Mouse (Mus musculus): ENCODE results near the gene Exph5. TPM values are rescaled to one million over a fixed set of nuclear protein-coding genes. Genes with fewer than 3 reads are reported as not detected.
A peak's percentile ranks its signal among the peaks of the same experiment; 100 is the strongest.

The Exph5 gene
- polyA plus RNA-seq, 1 experiment from 2014 or later: 0.50 TPM

DNA sequence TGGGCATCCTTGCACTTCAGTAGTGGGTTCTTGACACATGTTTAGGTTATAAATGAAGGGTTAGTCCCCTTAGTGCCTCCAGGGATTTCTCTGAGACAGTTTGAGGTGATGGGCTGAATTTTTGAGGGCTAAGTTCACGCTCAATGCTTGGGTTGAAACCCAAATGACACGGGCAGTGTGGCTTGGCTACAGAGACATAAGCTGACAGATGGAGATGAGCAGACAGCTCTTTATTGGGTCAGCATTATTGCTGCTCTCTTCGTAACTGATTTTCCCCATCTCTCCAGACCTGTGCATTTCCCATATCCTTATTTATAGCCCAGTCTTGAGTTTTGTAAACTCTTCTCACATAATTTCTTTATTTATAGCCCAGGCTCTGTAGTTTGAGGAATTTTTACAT, 76.7 kb downstream of the Exph5 start:
- Histone ChIP-seq H3K9me3 (no peaks in the 10 kb centered on the region), H3K4me1 (no peaks in the 10 kb centered on the region), H3K4me3 (no peak overlapping the region), H3K4me2 (replicated peaks) (no peak overlapping the region), H3K27me3 (no peaks in the 10 kb centered on the region; the same call in 1 of the 2 replicates), H3K27ac (replicated peaks) (no peak overlapping the region), H3K36me3 (no peaks in the 10 kb centered on the region), H3K9ac (replicated peaks) (no peak overlapping the region)
- ATAC-seq (ENCODE audit: low FRiP score, low read depth): no peak
- 82% methylated on average over 3 of the region's 3 CpGs for WGBS

DNA sequence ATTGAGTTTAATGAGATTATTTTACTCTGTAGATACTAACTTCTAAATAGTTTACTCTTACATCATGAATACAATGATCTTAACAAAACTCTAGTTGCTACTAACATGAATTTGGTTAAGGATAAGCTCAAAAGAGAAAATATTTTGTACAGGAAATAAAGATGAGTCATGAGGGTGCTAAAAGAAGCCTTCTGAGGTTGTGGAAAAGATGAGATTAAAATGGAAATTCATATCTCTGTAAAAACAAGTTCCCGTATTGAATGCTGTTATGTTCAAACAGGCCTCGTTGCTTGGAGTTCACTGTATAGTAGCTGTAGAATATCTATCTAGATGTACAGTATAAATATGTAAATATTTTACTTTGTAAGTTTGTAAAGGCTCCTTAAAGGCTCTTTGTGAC, 79.1 kb downstream of the Exph5 start:
- Histone ChIP-seq H3K27ac (replicated peaks) (no peak overlapping the region), H3K36me3 (no peaks in the 10 kb centered on the region), H3K4me1 (peaks cover 10% of the 10 kb centered on the region), H3K27me3 (no peaks in the 10 kb centered on the region; the same call in 1 of the 2 replicates), H3K4me2 (replicated peaks) (no peak overlapping the region), H3K4me3 (no peak overlapping the region), H3K9ac (replicated peaks) (no peak overlapping the region), H3K9me3 (no peaks in the 10 kb centered on the region)
- WGBS: 94% methylated on average over 2 of the region's 2 CpGs
- no peak for ATAC-seq (ENCODE audit: low FRiP score, low read depth)

DNA sequence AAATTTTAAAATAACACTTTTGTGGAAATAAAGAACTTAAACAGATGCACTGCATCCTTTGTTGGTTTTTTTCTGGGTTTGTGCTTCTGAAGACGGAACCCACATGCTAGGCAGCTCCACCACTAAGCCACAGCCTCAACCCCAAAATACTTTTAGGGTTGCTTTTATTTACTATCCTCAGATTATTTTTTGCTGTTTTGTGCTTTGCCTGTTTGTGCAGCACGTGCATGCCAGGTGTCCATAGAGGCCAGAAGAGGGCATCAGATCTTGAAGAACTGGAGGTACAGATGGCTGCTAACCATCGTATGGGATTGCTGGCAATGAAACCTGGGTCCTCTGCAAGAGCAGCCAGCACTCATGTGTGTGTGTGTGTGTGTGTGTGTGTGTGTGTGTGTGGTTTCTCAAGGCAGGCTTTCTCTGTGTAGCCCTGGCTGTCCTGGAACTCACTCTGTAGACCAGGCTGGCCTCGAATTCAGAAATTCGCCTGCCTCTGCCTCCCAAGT, 79.7 kb downstream of the Exph5 start:
- WGBS: 92% methylated on average over 5 of the region's 5 CpGs
- H3K36me3 ChIP-seq: no peaks in the 10 kb centered on the region
- ATAC-seq (ENCODE audit: low FRiP score, low read depth): no peak
- H3K27ac ChIP-seq (replicated peaks): no peak overlapping the region
- no peak overlapping the region for H3K4me3 ChIP-seq
- no peak overlapping the region for H3K4me2 ChIP-seq (replicated peaks)
- no peaks in the 10 kb centered on the region; the same call in 1 of the 2 replicates for H3K27me3 ChIP-seq
- no peak overlapping the region for H3K9ac ChIP-seq (replicated peaks)
- peaks cover 10% of the 10 kb centered on the region for H3K4me1 ChIP-seq
- no peaks in the 10 kb centered on the region for H3K9me3 ChIP-seq

DNA sequence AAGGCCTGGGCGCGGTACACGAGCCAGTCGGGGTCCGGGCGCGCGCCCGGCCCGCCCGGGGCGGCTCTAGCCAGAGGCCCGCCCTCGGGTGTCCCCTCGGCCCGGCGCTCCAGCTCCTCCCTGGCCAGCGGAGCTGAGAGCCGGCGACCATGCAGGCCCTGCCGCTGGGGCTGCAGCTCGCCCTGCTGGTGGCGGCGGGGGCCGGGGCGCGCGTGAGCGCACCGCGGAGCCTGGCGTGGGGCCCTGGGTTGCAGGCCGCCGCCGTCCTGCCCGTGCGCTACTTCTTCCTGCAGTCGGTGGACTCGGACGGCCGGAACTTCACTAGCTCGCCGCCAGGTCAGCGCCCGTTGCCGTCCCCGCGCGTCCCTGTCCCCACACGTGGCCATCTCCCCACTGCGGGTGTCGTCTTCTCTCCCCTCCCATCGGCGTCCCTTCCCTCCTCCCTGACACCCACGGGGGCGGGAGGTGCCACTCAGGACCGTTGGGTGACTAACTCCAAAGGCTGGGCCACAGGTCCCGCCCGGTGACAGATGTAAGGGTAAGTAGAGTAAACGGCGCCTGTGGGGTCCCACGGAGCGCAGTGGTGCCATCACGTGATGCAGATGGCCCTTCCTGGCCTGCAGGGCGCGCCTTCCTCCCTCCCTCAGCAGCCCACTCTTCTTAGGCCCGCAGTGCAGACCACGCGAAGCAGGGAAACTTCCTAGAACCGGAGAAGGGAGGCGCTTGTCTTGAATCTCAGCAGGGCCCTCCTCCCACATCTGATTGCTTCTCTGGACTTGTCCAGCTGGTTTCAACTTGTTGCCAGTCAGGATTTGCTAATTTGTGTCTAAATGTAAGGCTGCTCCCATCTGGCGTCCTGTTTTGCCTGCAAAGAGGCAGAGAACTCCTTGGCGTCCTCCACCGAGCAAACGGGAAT, 82.7 kb downstream of the Exph5 start, which contains the start of gene Kdelc2:
Kdelc2 (plus strand) TSS at position 75 of the 916 bp plus-strand sequence.
- Histone ChIP-seq H3K9ac (replicated peaks) (peak within 1 kb of the TSS; percentile 77), H3K27me3 (no peaks in the 10 kb centered on the region; the same call in 1 of the 2 replicates), H3K4me2 (replicated peaks) (peak within 1 kb of the TSS; percentile 97), H3K36me3 (no peaks in the 10 kb centered on the region), H3K4me1 (peaks cover 10% of the 10 kb centered on the region), H3K9me3 (no peaks in the 10 kb centered on the region), H3K4me3 (peak within 1 kb of the TSS; percentile 75), H3K27ac (replicated peaks) (peak within 1 kb of the TSS; percentile 81)
- peak; percentile 95 for ATAC-seq (ENCODE audit: low FRiP score, low read depth)
- 0% methylated on average over 69 of the region's 75 CpGs for WGBS

DNA sequence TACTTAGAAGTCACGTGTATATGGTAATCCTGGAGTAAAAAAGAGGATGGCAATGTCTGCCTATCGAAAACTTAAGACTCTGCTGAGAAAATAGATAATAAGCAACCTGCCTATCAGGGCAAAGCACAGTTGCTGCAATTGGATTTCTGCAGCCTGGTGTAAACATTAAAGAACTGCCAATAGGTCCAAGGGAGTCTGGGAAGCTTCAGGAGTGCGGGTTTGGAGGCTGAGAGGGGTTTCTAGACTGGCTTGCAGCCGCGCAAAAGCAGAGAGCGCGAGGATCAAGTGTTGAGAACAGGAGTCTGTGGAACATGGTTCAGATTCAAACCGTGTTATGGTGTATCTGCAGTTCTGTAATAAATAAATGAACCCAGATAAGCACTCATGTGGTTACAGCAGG, 83.4 kb downstream of the Exph5 start:
- no peaks in the 10 kb centered on the region for H3K36me3 ChIP-seq
- peaks cover 10% of the 10 kb centered on the region for H3K4me1 ChIP-seq
- peak overlapping the region; percentile 97 for H3K4me2 ChIP-seq (replicated peaks)
- no peaks in the 10 kb centered on the region; the same call in 1 of the 2 replicates for H3K27me3 ChIP-seq
- no peaks in the 10 kb centered on the region for H3K9me3 ChIP-seq
- WGBS: 8% methylated on average over 8 of the region's 8 CpGs
- H3K4me3 ChIP-seq: peak overlapping the region; percentile 75
- peak overlapping the region; percentile 81 for H3K27ac ChIP-seq (replicated peaks)
- peak; percentile 25 for ATAC-seq (ENCODE audit: low FRiP score, low read depth)
- peak overlapping the region; percentile 77 for H3K9ac ChIP-seq (replicated peaks)

DNA sequence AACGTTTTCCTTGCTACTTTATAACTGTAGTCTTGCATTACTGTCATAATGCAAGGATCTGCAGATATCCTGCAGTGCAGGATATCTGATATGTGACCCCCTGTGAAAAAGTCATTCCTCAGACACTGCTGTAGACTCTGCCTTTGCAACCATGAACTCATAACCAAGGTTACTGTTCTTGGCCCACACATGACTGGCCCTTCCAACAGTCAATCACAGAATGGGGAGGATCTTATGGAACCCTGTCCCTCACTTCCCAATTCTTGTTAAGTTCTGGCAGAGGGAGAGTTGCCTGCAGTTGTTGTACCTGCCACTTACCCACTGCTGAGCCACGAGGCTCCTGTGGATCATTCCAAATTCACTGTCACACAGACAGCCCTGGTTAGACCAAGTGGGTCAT, 86.0 kb downstream of the Exph5 start:
- Histone ChIP-seq H3K36me3 (no peaks in the 10 kb centered on the region), H3K9ac (replicated peaks) (no peak overlapping the region), H3K27me3 (no peaks in the 10 kb centered on the region; the same call in 1 of the 2 replicates), H3K4me2 (replicated peaks) (no peak overlapping the region), H3K9me3 (no peaks in the 10 kb centered on the region), H3K27ac (replicated peaks) (no peak overlapping the region), H3K4me1 (peaks cover 10% of the 10 kb centered on the region), H3K4me3 (no peak overlapping the region)
- no peak for ATAC-seq (ENCODE audit: low FRiP score, low read depth)
- 59% methylated on average over 2 of the region's 2 CpGs for WGBS

DNA sequence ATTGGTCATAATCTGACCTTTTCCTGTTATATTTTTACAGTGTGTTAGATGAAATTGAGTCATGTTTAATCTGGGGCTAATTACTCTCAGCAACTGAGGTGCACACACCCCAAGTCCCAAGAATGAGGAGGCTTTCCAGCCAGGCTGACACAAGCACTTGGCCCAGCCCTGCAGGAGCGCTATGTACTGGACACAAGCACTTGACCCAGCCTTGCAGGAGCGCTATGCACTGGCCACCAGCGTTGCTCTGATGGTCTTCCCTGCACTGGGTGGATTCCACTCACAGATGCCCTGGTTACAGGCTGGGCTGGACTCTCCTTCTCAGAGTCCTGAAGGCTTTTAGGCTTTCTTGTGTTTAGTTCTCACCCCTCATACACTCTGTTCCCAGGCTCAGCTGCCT, 87.6 kb downstream of the Exph5 start:
- Histone ChIP-seq H3K9me3 (no peaks in the 10 kb centered on the region), H3K27ac (replicated peaks) (no peak overlapping the region), H3K4me2 (replicated peaks) (no peak overlapping the region), H3K4me3 (no peak overlapping the region), H3K36me3 (no peaks in the 10 kb centered on the region), H3K4me1 (peaks cover 10% of the 10 kb centered on the region), H3K27me3 (no peaks in the 10 kb centered on the region), H3K9ac (replicated peaks) (no peak overlapping the region)
- WGBS: 78% methylated on average over 3 of the region's 3 CpGs
- no peak for ATAC-seq (ENCODE audit: low FRiP score, low read depth)

DNA sequence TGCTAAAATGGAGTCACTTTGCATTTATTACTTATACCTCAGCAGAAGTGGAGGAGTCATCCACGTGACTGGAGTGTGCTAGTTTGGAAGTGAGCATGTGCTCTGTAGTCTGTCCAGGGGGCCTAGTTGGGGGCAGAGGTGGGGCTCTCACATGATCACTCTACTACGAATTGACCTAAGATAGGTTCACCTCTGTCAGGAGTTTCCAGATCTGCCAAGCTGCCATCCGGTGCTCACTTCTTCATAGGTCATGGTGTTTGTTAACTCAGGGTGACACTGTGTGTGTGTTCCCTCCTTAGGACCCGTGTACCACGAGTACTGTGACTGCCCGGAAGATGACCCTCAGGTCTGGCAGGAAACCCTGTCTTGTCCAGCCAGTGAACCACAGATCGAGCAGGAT, 88.7 kb downstream of the Exph5 start:
- Histone ChIP-seq H3K9ac (replicated peaks) (no peak overlapping the region), H3K4me1 (no peaks in the 10 kb centered on the region), H3K4me2 (replicated peaks) (no peak overlapping the region), H3K36me3 (no peaks in the 10 kb centered on the region), H3K27me3 (no peaks in the 10 kb centered on the region), H3K9me3 (no peaks in the 10 kb centered on the region), H3K4me3 (no peak overlapping the region), H3K27ac (replicated peaks) (no peak overlapping the region)
- WGBS: 82% methylated on average over 7 of the region's 7 CpGs
- no peak for ATAC-seq (ENCODE audit: low FRiP score, low read depth)

DNA sequence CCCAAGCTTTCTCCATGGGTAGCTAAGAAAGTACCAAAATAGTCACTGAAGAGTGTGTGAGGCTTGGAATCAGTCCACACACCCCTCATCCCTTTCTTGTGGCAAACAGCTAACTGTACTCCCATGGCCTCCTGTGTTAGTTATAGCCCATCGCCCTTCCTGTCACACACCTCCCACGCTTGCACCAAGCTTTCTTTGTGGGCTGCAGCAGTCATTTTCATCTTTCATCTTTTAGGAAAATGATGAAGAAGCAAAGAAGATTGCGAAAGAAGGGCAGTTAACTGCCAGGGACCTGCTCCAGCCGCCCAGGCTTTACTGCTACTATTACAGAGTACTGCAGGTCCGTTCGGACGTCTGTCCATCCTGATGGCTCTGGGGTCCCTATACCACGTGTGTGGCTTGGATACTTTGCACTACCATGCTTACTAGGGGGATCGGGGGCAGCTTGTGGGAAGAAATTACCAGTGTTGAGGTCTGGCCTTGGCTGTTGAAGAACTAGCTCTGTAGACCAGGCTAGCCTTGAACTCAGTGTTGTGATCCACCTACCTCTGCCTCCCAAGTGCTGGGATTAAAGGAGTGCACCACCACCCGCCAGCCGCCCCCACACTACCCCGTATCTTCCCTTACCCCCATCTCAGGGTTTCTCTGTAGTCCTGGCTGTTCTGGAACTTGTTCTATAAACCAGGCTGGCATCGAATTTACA, 96.4 kb downstream of the Exph5 start:
- WGBS: 81% methylated on average over 13 of the region's 13 CpGs
- Histone ChIP-seq H3K27me3 (no peaks in the 10 kb centered on the region), H3K4me2 (replicated peaks) (no peak overlapping the region), H3K36me3 (no peaks in the 10 kb centered on the region), H3K4me3 (no peak overlapping the region), H3K27ac (replicated peaks) (no peak overlapping the region), H3K4me1 (peaks cover 5% of the 10 kb centered on the region; the same call in 1 of the 2 replicates), H3K9ac (replicated peaks) (no peak overlapping the region), H3K9me3 (no peaks in the 10 kb centered on the region)
- no peak for ATAC-seq (ENCODE audit: low FRiP score, low read depth)

DNA sequence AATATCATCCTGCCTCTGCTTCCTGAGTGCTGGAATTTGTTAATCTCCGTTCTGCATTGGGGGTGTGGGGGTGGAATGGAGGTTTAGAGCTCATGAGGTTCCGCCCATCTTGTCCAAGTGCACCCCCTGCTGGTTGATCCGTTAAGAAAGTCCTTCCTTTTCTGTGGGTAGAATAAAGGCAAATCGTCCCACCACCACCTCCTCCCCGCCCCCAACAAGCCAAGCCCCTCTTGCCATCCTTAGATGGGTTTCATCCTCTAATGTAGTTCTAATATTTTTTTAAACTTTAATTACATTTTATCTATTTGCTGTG, 96.9 kb downstream of the Exph5 start:
- ATAC-seq (ENCODE audit: low FRiP score, low read depth): no peak
- peaks cover 5% of the 10 kb centered on the region; the same call in 1 of the 2 replicates for H3K4me1 ChIP-seq
- 16% methylated on average over 5 of the region's 5 CpGs for WGBS
- H3K9ac ChIP-seq (replicated peaks): no peak overlapping the region
- no peaks in the 10 kb centered on the region for H3K36me3 ChIP-seq
- no peaks in the 10 kb centered on the region for H3K27me3 ChIP-seq
- no peak overlapping the region for H3K4me2 ChIP-seq (replicated peaks)
- H3K9me3 ChIP-seq: no peaks in the 10 kb centered on the region
- no peak overlapping the region for H3K27ac ChIP-seq (replicated peaks)
- no peak overlapping the region for H3K4me3 ChIP-seq

DNA sequence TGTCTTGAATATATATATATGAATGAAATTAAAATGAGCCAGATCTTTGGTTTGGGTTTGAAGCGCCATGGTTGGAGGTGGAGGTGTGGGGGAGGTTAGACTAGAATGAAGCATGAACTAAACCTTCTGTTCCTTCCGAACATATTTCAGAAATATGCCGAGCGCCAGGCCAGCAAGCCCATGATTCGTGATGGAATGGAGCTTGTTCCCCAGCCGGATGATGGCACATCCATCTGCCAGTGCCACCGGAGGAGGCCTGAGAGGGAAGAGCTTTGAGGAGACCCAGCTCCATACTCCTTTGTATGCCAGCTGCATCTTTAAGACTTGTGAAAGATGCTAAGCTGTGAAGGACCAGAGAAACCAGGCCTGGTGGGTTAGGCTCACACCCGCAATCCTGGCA, 98.1 kb downstream of the Exph5 start:
- Histone ChIP-seq H3K36me3 (no peaks in the 10 kb centered on the region), H3K27me3 (no peaks in the 10 kb centered on the region), H3K9ac (replicated peaks) (no peak overlapping the region), H3K4me3 (no peak overlapping the region), H3K27ac (replicated peaks) (no peak overlapping the region), H3K9me3 (no peaks in the 10 kb centered on the region), H3K4me2 (replicated peaks) (no peak overlapping the region), H3K4me1 (peaks cover 5% of the 10 kb centered on the region; the same call in 1 of the 2 replicates)
- no peak for ATAC-seq (ENCODE audit: low FRiP score, low read depth)
- WGBS: 95% methylated on average over 8 of the region's 8 CpGs

DNA sequence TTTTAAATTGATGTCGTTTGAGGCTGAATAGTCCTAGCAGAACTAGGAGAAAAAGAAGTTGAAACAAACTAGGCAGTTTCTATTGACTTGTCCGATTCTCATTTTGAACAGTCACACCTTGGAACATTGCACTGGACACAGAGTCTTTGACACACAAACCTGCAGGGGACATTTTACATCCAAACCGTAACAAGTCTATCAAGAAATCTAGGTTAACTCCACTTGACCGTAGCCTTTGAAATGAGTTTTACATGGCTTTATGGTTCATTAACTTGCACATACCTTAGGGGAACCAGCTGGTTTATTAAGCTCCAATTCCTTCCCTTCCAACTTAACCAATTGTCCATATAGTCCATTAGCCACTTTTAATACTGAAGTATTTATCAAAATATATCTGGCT, 99.2 kb downstream of the Exph5 start:
- H3K27ac ChIP-seq (replicated peaks): no peak overlapping the region
- H3K27me3 ChIP-seq: no peaks in the 10 kb centered on the region
- WGBS: 91% methylated on average over 4 of the region's 4 CpGs
- H3K4me3 ChIP-seq: no peak overlapping the region
- H3K9ac ChIP-seq (replicated peaks): no peak overlapping the region
- no peaks in the 10 kb centered on the region for H3K36me3 ChIP-seq
- no peaks in the 10 kb centered on the region for H3K9me3 ChIP-seq
- ATAC-seq (ENCODE audit: low FRiP score, low read depth): no peak
- peaks cover 10% of the 10 kb centered on the region; the same call in 1 of the 2 replicates for H3K4me1 ChIP-seq
- H3K4me2 ChIP-seq (replicated peaks): no peak overlapping the region

All from midbrain, embryonic 12.5 days (tissue).